Mouse (Mus musculus): ENCODE measurements at regions not wholly inside any gene's neighbourhood (a gene's known extent, or its start where the extent isn't known, plus 50 kb on each side); places are given as distances from the start of the nearest gene placed in this dataset.

GRCm38 (mm10) chr6:116767738-116768522 is 51.2 kb upstream of the Tmem72 start:
- DNase-seq (ENCODE audit: low spot score) = peak; percentile 53

- DNase-seq (ENCODE audit: low spot score) = peak; percentile 8
Measured at GRCm38 (mm10) chr6:116774954-116775675, 58.4 kb upstream of the Tmem72 start.

- DNase-seq (ENCODE audit: low spot score) = no peak
Measured at GRCm38 (mm10) chr6:116786553-116787335, 70.0 kb upstream of the Tmem72 start.

GRCm38 (mm10) chr6:116793321-116793960 is 76.7 kb upstream of the Tmem72 start:
- DNase-seq (ENCODE audit: low spot score) = no peak

- no peak for DNase-seq (ENCODE audit: low spot score)
Measured at GRCm38 (mm10) chr6:116793961-116794336, 77.2 kb upstream of the Tmem72 start.

- peak; percentile 45 for DNase-seq (ENCODE audit: low spot score)
Measured at GRCm38 (mm10) chr6:116821215-116821912, 104.7 kb upstream of the Tmem72 start.

- no peak for DNase-seq (ENCODE audit: low spot score)
Measured at GRCm38 (mm10) chr6:116822605-116823004, 105.9 kb upstream of the Tmem72 start.

GRCm38 (mm10) chr6:116825628-116826027 is 108.9 kb upstream of the Tmem72 start:
- DNase-seq (ENCODE audit: low spot score) = no peak

- DNase-seq (ENCODE audit: low spot score) = peak; percentile 48
Measured at GRCm38 (mm10) chr6:116829341-116829740, 112.6 kb upstream of the Tmem72 start.

GRCm38 (mm10) chr6:116845990-116846862 is 129.5 kb upstream of the Tmem72 start:
- no peak for DNase-seq (ENCODE audit: low spot score)

- DNase-seq (ENCODE audit: low spot score) = no peak
Measured at GRCm38 (mm10) chr6:116848538-116849093, 131.9 kb upstream of the Tmem72 start.

- no peak for DNase-seq (ENCODE audit: low spot score)
Measured at GRCm38 (mm10) chr6:116854029-116854428, 137.3 kb upstream of the Tmem72 start.

GRCm38 (mm10) chr6:116856093-116856492 is 139.4 kb upstream of the Tmem72 start:
- no peak for DNase-seq (ENCODE audit: low spot score)

GRCm38 (mm10) chr6:116856917-116857491 is 140.3 kb upstream of the Tmem72 start:
- DNase-seq (ENCODE audit: low spot score) = no peak

GRCm38 (mm10) chr6:116863130-116863529 is 146.4 kb upstream of the Tmem72 start:
- DNase-seq (ENCODE audit: low spot score) = no peak

- no peak for DNase-seq (ENCODE audit: low spot score)
Measured at GRCm38 (mm10) chr6:116863626-116864025, 146.9 kb upstream of the Tmem72 start.

- no peak for DNase-seq (ENCODE audit: low spot score)
Measured at GRCm38 (mm10) chr6:116893299-116893698, 176.6 kb upstream of the Tmem72 start.

- no peak for DNase-seq (ENCODE audit: low spot score)
Measured at GRCm38 (mm10) chr6:116894252-116894651, 177.5 kb upstream of the Tmem72 start.

- peak; percentile 1 for DNase-seq (ENCODE audit: low spot score)
Measured at GRCm38 (mm10) chr6:116895114-116895513, 178.4 kb upstream of the Tmem72 start.

GRCm38 (mm10) chr6:116896132-116896630 is 179.5 kb upstream of the Tmem72 start:
- DNase-seq (ENCODE audit: low spot score) = no peak
